Mouse (Mus musculus): Measurements from ENCODE around the gene Btbd19.

DNA sequence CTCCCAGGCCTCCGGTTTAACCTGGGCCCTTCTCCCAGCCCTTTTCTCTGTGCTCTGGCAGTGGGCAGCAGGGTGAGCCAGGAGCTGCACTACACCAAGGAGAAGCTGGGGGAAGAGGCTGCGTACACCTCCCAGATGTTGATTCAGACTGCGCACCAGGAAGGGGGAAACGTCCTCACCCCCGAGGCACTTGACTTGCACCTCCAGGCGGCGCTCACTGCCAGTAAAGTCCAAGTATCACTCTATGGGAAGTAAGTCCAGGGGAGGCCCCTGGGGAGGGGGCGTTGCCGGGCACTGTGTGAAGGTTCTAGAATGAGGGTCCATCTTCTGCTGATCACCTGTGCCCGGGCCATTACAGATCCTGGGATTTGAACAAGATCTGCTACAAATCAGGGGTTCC lies 20.9 kb downstream of the Btbd19 start:
- TF ChIP-seq POLR2A (IDR thresholded peaks at IDR 0.05; ENCODE audit: borderline replicate concordance, low read depth, low read length) = no peak
- no peak for TF ChIP-seq CTCF (IDR thresholded peaks at IDR 0.05; ENCODE audit: low read depth, low read length)

Data from bone marrow macrophage, adult 2 months (primary cell).